Mouse (Mus musculus) heart, postnatal 0 days (tissue): Measurements from ENCODE around the gene Ppp2r2c.

Experiments
- CTCF ChIP-seq: IDR thresholded peaks from 2 replicates; pipeline ENCODE4 v1.5.1; 2016; ENCODE audit warnings: antibody characterized with exemption, control low read depth, low read depth
- EP300 ChIP-seq: IDR thresholded peaks from 2 replicates; pipeline ENCODE4 v1.6.1; 2016; ENCODE audit warnings: antibody characterized with exemption, low read depth

DNA sequence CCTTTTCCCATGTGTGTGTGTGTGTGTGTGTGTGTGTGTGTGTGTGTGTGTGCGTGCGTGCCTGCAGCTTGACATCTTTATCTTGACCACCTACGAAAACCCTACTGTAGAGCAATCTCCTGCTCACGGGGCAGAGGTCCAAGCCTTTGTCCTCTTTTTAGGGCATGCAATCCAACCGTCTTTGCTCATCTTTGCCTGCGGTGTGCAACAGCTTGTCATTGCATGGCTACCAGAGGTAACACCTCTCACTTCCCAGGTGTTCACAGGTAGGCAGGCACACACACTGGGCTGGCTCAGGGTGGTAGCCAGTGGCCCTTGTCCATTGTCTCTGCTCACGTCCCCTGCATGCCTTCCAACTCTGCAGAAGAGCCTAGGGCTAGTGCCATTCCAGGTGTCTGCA, 49.7 kb downstream of the Ppp2r2c start:
- TF ChIP-seq CTCF (no peak), EP300 (no peak)
